ENCODE assay signal across 22 mouse cellular contexts in genomic region chr19:34891590-34891989, GRCm38 (mm10). TPM values are rescaled to one million over a fixed set of nuclear protein-coding genes. Genes with fewer than 3 reads are reported as not detected.
DNase-seq lines count a peak whose midpoint lies in the region; ATAC-seq and TF ChIP-seq lines count a peak whose summit lies in the region.
"Had no signal": no experiment of that assay in that cellular context is flagged by ENCODE, and none has a peak within 500 bp of the region (broad histone marks: within the 10 kb centered on the region; RNA-seq: fewer than 3 reads in every experiment).

No protein-coding gene starts in this region.

- TF ChIP-seq EP300 in lung, postnatal 0 days (IDR thresholded peaks at IDR 0.05) = no peak

- intact Hi-C loops in heart, postnatal 14 days (cut with DNase I) = no loop called here

- no peak overlapping the region for H3K4me3 ChIP-seq in lung, postnatal 0 days (ENCODE audit: low read depth, low read length)
- H3K4me3 ChIP-seq: embryonic facial prominence, embryonic 12.5 days; embryonic facial prominence, embryonic 15.5 days; forebrain, embryonic 12.5 days; forebrain, embryonic 15.5 days; heart, adult 2 months; heart, embryonic 10.5 days; heart, embryonic 13.5 days; hindbrain, embryonic 12.5 days; hindbrain, embryonic 15.5 days had no signal

- no peaks in the 10 kb centered on the region; the same call in 1 of the 2 replicates for H3K4me1 ChIP-seq in lung, postnatal 0 days (ENCODE audit: insufficient read depth, low read depth, low read length)
- H3K4me1 ChIP-seq: embryonic facial prominence, embryonic 12.5 days; embryonic facial prominence, embryonic 15.5 days; forebrain, embryonic 12.5 days; forebrain, embryonic 15.5 days; heart, embryonic 10.5 days; heart, embryonic 13.5 days; hindbrain, embryonic 12.5 days; hindbrain, embryonic 15.5 days had no signal

- no peak overlapping the region for H3K27ac ChIP-seq in lung, postnatal 0 days (ENCODE audit: low read length)
- H3K27ac ChIP-seq: embryonic facial prominence, embryonic 12.5 days; embryonic facial prominence, embryonic 15.5 days; forebrain, embryonic 12.5 days; forebrain, embryonic 15.5 days; heart, adult 2 months; heart, embryonic 10.5 days; heart, embryonic 13.5 days; hindbrain, embryonic 12.5 days; hindbrain, embryonic 15.5 days had no signal

- peak; percentile 36 for DNase-seq in heart, adult 11 months
- DNase-seq in heart, postnatal 14 days = no peak
- DNase-seq in lung, postnatal 0 days (ENCODE audit: low spot score) = no peak
- no peak for DNase-seq in lung, postnatal 4 days
- DNase-seq in NIH3T3 (ENCODE audit: low read depth) = peak; percentile 23
- DNase-seq in left cerebral cortex, adult 8-10 months (ENCODE audit: low spot score in 2 of 2) = no peak
- DNase-seq: adrenal gland, postnatal 14 days; cerebellum, adult 11 months; cerebellum, adult 2 months; cerebellum, adult 9-11 months; cerebellum, postnatal 25 days; gastrocnemius, postnatal 25 days; heart, adult 2 months had no signal

- no peaks in the 10 kb centered on the region for H3K36me3 ChIP-seq in lung, postnatal 0 days (ENCODE audit: insufficient read depth, low read length)
- H3K36me3 ChIP-seq: embryonic facial prominence, embryonic 12.5 days; embryonic facial prominence, embryonic 15.5 days; forebrain, embryonic 12.5 days; forebrain, embryonic 15.5 days; heart, embryonic 10.5 days; heart, embryonic 13.5 days; hindbrain, embryonic 12.5 days; hindbrain, embryonic 15.5 days had no signal

- 60% methylated on average over 1 of the region's 1 CpGs for WGBS in lung, postnatal 0 days

- H3K9me3 ChIP-seq in lung, postnatal 0 days (ENCODE audit: low read length) = no peaks in the 10 kb centered on the region
- H3K9me3 ChIP-seq: embryonic facial prominence, embryonic 12.5 days; embryonic facial prominence, embryonic 15.5 days; forebrain, embryonic 12.5 days; forebrain, embryonic 15.5 days; heart, embryonic 10.5 days; hindbrain, embryonic 12.5 days; hindbrain, embryonic 15.5 days had no signal

- no peak for TF ChIP-seq CTCF in lung, postnatal 0 days (IDR thresholded peaks at IDR 0.05)

- no peaks in the 10 kb centered on the region for H3K27me3 ChIP-seq in lung, postnatal 0 days (replicated peaks; ENCODE audit: insufficient read depth, low read length)
- H3K27me3 ChIP-seq: embryonic facial prominence, embryonic 12.5 days; embryonic facial prominence, embryonic 15.5 days; forebrain, embryonic 12.5 days; forebrain, embryonic 15.5 days; heart, embryonic 13.5 days; hindbrain, embryonic 12.5 days; hindbrain, embryonic 15.5 days had no signal

- H3K4me2 ChIP-seq in lung, postnatal 0 days (replicated peaks; ENCODE audit: low read depth, low read length) = no peak overlapping the region
- H3K4me2 ChIP-seq: embryonic facial prominence, embryonic 12.5 days; embryonic facial prominence, embryonic 15.5 days; forebrain, embryonic 12.5 days; forebrain, embryonic 15.5 days; heart, embryonic 13.5 days; hindbrain, embryonic 12.5 days; hindbrain, embryonic 15.5 days had no signal

- ATAC-seq in lung, postnatal 0 days = peak; percentile 62
- ATAC-seq: forebrain, embryonic 15.5 days; Patski had no signal

- no peak overlapping the region for H3K9ac ChIP-seq in lung, postnatal 0 days (replicated peaks; ENCODE audit: low read depth)
- H3K9ac ChIP-seq: embryonic facial prominence, embryonic 12.5 days; embryonic facial prominence, embryonic 15.5 days; forebrain, embryonic 12.5 days; forebrain, embryonic 15.5 days; heart, embryonic 13.5 days; hindbrain, embryonic 12.5 days; hindbrain, embryonic 15.5 days had no signal

RNA-seq across cellular contexts. Expression of gene Pank1, which starts 12.3 kb away (rescaled TPM):
- 10 to 100 TPM; 38.0 to 41.1 TPM for total RNA-seq in heart, postnatal 14 days (2021)
- 5.6 and 8.1 TPM in 2 replicates for polyA plus RNA-seq in lung, postnatal 0 days (2015; fragmentation: Nextera tagmentation; extraction: Ambion mirVana)
- 10 to 100 TPM; 19.4 to 21.2 (median 20.4) TPM for total RNA-seq in left cerebral cortex, adult 8-10 months (2022)

RNA-seq across cellular contexts. Expression of gene Kif20b, which starts 30.6 kb away (rescaled TPM):
- 1 to 10 TPM; 2.3 to 5.2 TPM for total RNA-seq in heart, postnatal 14 days (2021)
- 4.2 and 7.8 TPM in 2 replicates for polyA plus RNA-seq in lung, postnatal 0 days (2015; fragmentation: Nextera tagmentation; extraction: Ambion mirVana)
- total RNA-seq in left cerebral cortex, adult 8-10 months (2022) = 1 to 10 TPM in 2 of 4 experiments, under 1 TPM in 2; 0.56 to 1.2 (median 1.0) TPM

Comparison
In these comparisons a context has a peak if more than half of its experiments do, and no peak if none do; other contexts are left out.
1. DNase-seq: peak in heart, adult 11 months (single experiment) and NIH3T3 (single experiment); none in heart, postnatal 14 days (0 of 2), lung, postnatal 0 days (single experiment), lung, postnatal 4 days (0 of 2) and left cerebral cortex, adult 8-10 months (0 of 2).